Mouse (Mus musculus) kidney, adult 2 months (tissue): ENCODE data around the gene Capn6. TPM values are rescaled to one million over a fixed set of nuclear protein-coding genes. Genes with fewer than 3 reads are reported as not detected.

ENCODE experiments used
- DNase-seq: peaks from one replicate; pipeline ENCODE4 v3.0.0; 2021
- H3K27ac ChIP-seq: fragments of 200-500 bp; 2 replicates; pipeline ENCODE4 v1.5.1; 2012; ENCODE audit warnings: low read depth, low read length, control low read depth, inconsistent platforms; ENCODE audit not compliant: insufficient read depth
- H3K27me3 ChIP-seq: fragments of 200-500 bp; replicated peaks from 2 replicates; pipeline ENCODE4 v1.6.1; 2012; ENCODE audit warnings: mild to moderate bottlenecking, moderate library complexity, low read length, inconsistent platforms; ENCODE audit not compliant: control insufficient read depth, insufficient read depth
- H3K36me3 ChIP-seq: fragments of 200-500 bp; 2 replicates; pipeline ENCODE4 v1.6.1; 2012; ENCODE audit warnings: mild to moderate bottlenecking, moderate library complexity, low read length, inconsistent platforms; ENCODE audit not compliant: control insufficient read depth, insufficient read depth
- H3K4me1 ChIP-seq: fragments of 200-500 bp; 2 replicates; pipeline ENCODE4 v1.6.1; 2011; ENCODE audit warnings: low read length; ENCODE audit not compliant: control insufficient read depth, insufficient read depth
- H3K4me3 ChIP-seq: fragments of 200-500 bp; 2 replicates; pipeline ENCODE4 v1.5.1; 2011; ENCODE audit warnings: mild to moderate bottlenecking, low read depth, low read length, control low read depth; ENCODE audit not compliant: insufficient read depth
- CTCF ChIP-seq: fragments of 200-500 bp; conservative IDR thresholded peaks from 2 replicates; pipeline ENCODE4 v1.5.1; 2011; ENCODE audit warnings: low read depth, mild to moderate bottlenecking, control low read depth, low read length, moderate library complexity, mixed read lengths; ENCODE audit not compliant: insufficient read depth, insufficient read length
- POLR2A ChIP-seq: fragments of 200-500 bp; IDR thresholded peaks from one replicate; pipeline ENCODE4 v1.6.1; 2011; ENCODE audit warnings: low read depth, low read length, control low read depth
- WGBS: fragments of 180-500 bp; shearing (Covaris S2); methylation state at CpG from one replicate; pipeline ENCODE4 v1.1.7; 2018; 5-methylcytosine and 5-hydroxymethylcytosine counted together
- polyA plus RNA-seq: library from polyadenylated mRNA; depleted of rRNA; stranded (reverse); fragments of >200 nt; gene quantifications from 2 replicates; pipeline ENCODE4 v1.2.3, GENCODE M21; 2012; rRNA removed

Capn6 gene
- polyA plus RNA-seq, 1 experiment = 1.6 TPM

- Histone ChIP-seq H3K4me3 (no peak overlapping the region), H3K36me3 (no peaks in the 10 kb centered on the region), H3K27ac (no peak overlapping the region), H3K27me3 (no peaks in the 10 kb centered on the region), H3K4me1 (no peaks in the 10 kb centered on the region)
- 63% methylated on average over 3 of the region's 3 CpGs for WGBS
- DNase-seq = no peak
- no peak for TF ChIP-seq POLR2A
- TF ChIP-seq CTCF = no peak
Observed at GRCm38 (mm10) chrX:143762556-143762955, 64.7 kb downstream of the Capn6 start.

Other genes with a start within 250 kb of the Capn6 start
- gene Dcx, start 105.9 kb upstream of the Capn6 start, polyA plus RNA-seq = 0.05 TPM in 1 of 2 replicates, not detected in the other